Mouse (Mus musculus) intestine, embryonic 14.5 days (tissue): ENCODE results near the gene Kyat3. TPM values are rescaled to one million over a fixed set of nuclear protein-coding genes. Genes with fewer than 3 reads are reported as not detected.

Experiments
- ATAC-seq: fragments of 200-750 bp; cut with Nextera tagmentation; replicated peaks from 2 replicates; pipeline ENCODE4 v1.8.0; 2017; ENCODE audit warnings: low read depth, moderate number of reproducible peaks, moderate TSS enrichment, moderate library complexity; ENCODE audit not compliant: low FRiP score, low TSS enrichment
- DNase-seq: peaks from one replicate; pipeline ENCODE4 v3.0.0-alpha.2; 2018; ENCODE audit warnings: low spot score
- H3K27ac ChIP-seq: fragments of 300-500 bp; sonication (generic); 2 replicates; pipeline ENCODE4 v1.5.1; 2014; ENCODE audit warnings: low read depth, mild to moderate bottlenecking, control low read depth
- H3K27me3 ChIP-seq: fragments of 300-500 bp; sonication (generic); replicated peaks from 2 replicates; pipeline ENCODE4 v1.6.1; 2014; ENCODE audit warnings: low read length, control low read depth; ENCODE audit not compliant: control insufficient read depth, insufficient read depth
- H3K36me3 ChIP-seq: fragments of 300-500 bp; sonication (generic); 2 replicates; pipeline ENCODE4 v1.6.1; 2014; ENCODE audit warnings: low read length, control low read depth; ENCODE audit not compliant: control insufficient read depth, insufficient read depth
- H3K4me1 ChIP-seq: fragments of 300-500 bp; sonication (generic); replicated peaks from 2 replicates; pipeline ENCODE4 v1.6.1; 2014; ENCODE audit warnings: low read length, control low read depth, mixed read lengths; ENCODE audit not compliant: control insufficient read depth, insufficient read depth
- H3K4me2 ChIP-seq: fragments of 300-500 bp; sonication (generic); 2 replicates; pipeline ENCODE4 v1.6.1; 2014; ENCODE audit warnings: low read length
- H3K4me3 ChIP-seq: fragments of 300-500 bp; sonication (generic); 2 replicates; pipeline ENCODE4 v1.5.1; 2014; ENCODE audit warnings: low read depth, low read length, control low read depth, mixed read lengths
- H3K9ac ChIP-seq: fragments of 300-500 bp; sonication (generic); 2 replicates; pipeline ENCODE4 v1.6.1; 2014; ENCODE audit warnings: mild to moderate bottlenecking, low read length
- H3K9me3 ChIP-seq: fragments of 300-500 bp; sonication (generic); 2 replicates; pipeline ENCODE4 v1.6.1; 2016; ENCODE audit warnings: low read length, control low read depth; ENCODE audit not compliant: control insufficient read depth
- WGBS: fragments of 180-500 bp; shearing (Covaris S2); extraction: QIAGEN DNeasy Blood & Tissue Kit; methylation state at CpG from one replicate; pipeline ENCODE4 v1.1.7; 2014; 5-methylcytosine and 5-hydroxymethylcytosine counted together
- polyA plus RNA-seq: library from polyadenylated mRNA; unstranded; fragments of >200 nt; fragmentation: Nextera tagmentation; extraction: Ambion mirVana; gene quantifications from 2 replicates; pipeline ENCODE4 v1.2.1, GENCODE M21; 2014

The Kyat3 gene
- polyA plus RNA-seq, 1 experiment from 2014 or later = 20.5 TPM

- Histone ChIP-seq H3K27ac (no peak overlapping the region), H3K4me1 (no peaks in the 10 kb centered on the region), H3K4me2 (no peak overlapping the region), H3K9me3 (no peaks in the 10 kb centered on the region), H3K9ac (no peak overlapping the region), H3K36me3 (peaks cover 82% of the 10 kb centered on the region), H3K27me3 (no peaks in the 10 kb centered on the region), H3K4me3 (no peak overlapping the region)
- DNase-seq = no peak
- WGBS = 85% methylated on average over 3 of the region's 3 CpGs
- no peak for ATAC-seq
These were observed 94.7 kb downstream of the Kyat3 start for GRCm38 (mm10) chr3:142795587-142795986.

Other genes with a start within 250 kb of the Kyat3 start
- gene Gbp5, start 207.1 kb upstream of the Kyat3 start, polyA plus RNA-seq = 0.09 and 0.27 TPM in 2 replicates
- 5.7 and 7.7 TPM in 2 replicates for gene Gbp7, start 170.7 kb upstream of the Kyat3 start, polyA plus RNA-seq
- 1.8 and 2.0 TPM in 2 replicates for gene Gbp3, start 141.0 kb upstream of the Kyat3 start, polyA plus RNA-seq
- gene Gbp2b, start 106.2 kb upstream of the Kyat3 start, polyA plus RNA-seq = 0.20 and 0.28 TPM in 2 replicates
- gene Gbp2, start 80.4 kb upstream of the Kyat3 start, polyA plus RNA-seq = 3.1 and 5.9 TPM in 2 replicates
- 69.0 and 71.8 TPM in 2 replicates for gene Gtf2b, start 64.0 kb downstream of the Kyat3 start, polyA plus RNA-seq
- gene Pkn2, start 181.0 kb downstream of the Kyat3 start, polyA plus RNA-seq = 50.8 and 51.5 TPM in 2 replicates